Mouse (Mus musculus) intestine, embryonic 16.5 days (tissue): ENCODE data around the gene Gm28036. TPM values are rescaled to one million over a fixed set of nuclear protein-coding genes. Genes with fewer than 3 reads are reported as not detected.
"Not testable (repeated sequence)": the region's sequence is repeated elsewhere in the genome, so short reads cannot be mapped to it uniquely, and the experiment has no call there.

Source experiments
- ATAC-seq: fragments of 200-750 bp; cut with Nextera tagmentation; 2 replicates; pipeline ENCODE4 v1.8.0; 2017; ENCODE audit warnings: moderate TSS enrichment, moderate library complexity
- H3K27ac ChIP-seq: fragments of 300-500 bp; sonication (generic); 2 replicates; pipeline ENCODE4 v1.5.1; 2014; ENCODE audit warnings: mild to moderate bottlenecking, low read length
- H3K27me3 ChIP-seq: fragments of 300-500 bp; sonication (generic); replicated peaks from 2 replicates; pipeline ENCODE4 v1.6.1; 2014; ENCODE audit warnings: low read length, control low read depth, mixed read lengths; ENCODE audit not compliant: control insufficient read depth, insufficient read depth
- H3K36me3 ChIP-seq: fragments of 300-500 bp; sonication (generic); 2 replicates; pipeline ENCODE4 v1.6.1; 2014; ENCODE audit warnings: low read length, control low read depth; ENCODE audit not compliant: control insufficient read depth, insufficient read depth
- H3K4me1 ChIP-seq: fragments of 300-500 bp; sonication (generic); 2 replicates; pipeline ENCODE4 v1.6.1; 2014; ENCODE audit warnings: low read length, control low read depth, mixed read lengths; ENCODE audit not compliant: control insufficient read depth, insufficient read depth
- H3K4me2 ChIP-seq: fragments of 300-500 bp; sonication (generic); 2 replicates; pipeline ENCODE4 v1.6.1; 2014; ENCODE audit warnings: low read depth, low read length, control low read depth
- H3K4me3 ChIP-seq: fragments of 300-500 bp; sonication (generic); 2 replicates; pipeline ENCODE4 v1.5.1; 2014; ENCODE audit warnings: mild to moderate bottlenecking, low read length
- H3K9ac ChIP-seq: fragments of 300-500 bp; sonication (generic); 2 replicates; pipeline ENCODE4 v1.6.1; 2014; ENCODE audit warnings: low read depth, low read length
- H3K9me3 ChIP-seq: fragments of 300-500 bp; sonication (generic); 2 replicates; pipeline ENCODE4 v1.6.1; 2016; ENCODE audit warnings: low read length, control low read depth; ENCODE audit not compliant: control insufficient read depth
- WGBS: fragments of 180-500 bp; shearing (Covaris S2); extraction: QIAGEN DNeasy Blood & Tissue Kit; methylation state at CpG from one replicate; pipeline ENCODE4 v1.1.7; 2014; 5-methylcytosine and 5-hydroxymethylcytosine counted together
- polyA plus RNA-seq: library from polyadenylated mRNA; unstranded; fragments of >200 nt; fragmentation: Nextera tagmentation; extraction: Ambion mirVana; gene quantifications from 2 replicates; pipeline ENCODE4 v1.2.1, GENCODE M21; 2015

Gene Gm28036
- polyA plus RNA-seq, 1 experiment from 2014 or later, result 14.1 TPM

DNA sequence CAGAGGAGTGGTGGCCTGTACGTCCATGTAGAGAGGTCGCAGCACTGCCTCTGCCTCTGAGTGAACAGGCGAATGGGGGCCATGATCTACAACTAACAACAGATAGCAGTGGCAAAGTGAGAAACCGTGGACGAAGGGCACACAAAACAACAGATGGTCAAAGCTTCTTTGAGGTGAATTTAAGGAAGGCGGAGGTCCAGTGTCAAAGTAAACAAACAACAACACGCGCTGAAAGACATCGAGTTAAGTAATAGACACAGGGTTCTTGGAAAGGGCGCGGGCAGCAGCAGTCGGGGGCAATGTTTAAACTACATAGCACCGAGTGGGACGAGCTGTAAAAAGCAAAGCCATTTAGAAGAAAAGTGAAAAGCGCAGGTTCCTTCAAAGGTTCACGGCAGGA, 16.5 kb upstream of the Gm28036 start:
- Histone ChIP-seq H3K4me3 (peak overlapping the region; percentile 89), H3K36me3 (peaks cover 6% of the 10 kb centered on the region; the same call in 1 of the 2 replicates), H3K4me2 (peak overlapping the region; percentile 70), H3K27me3 (no peaks in the 10 kb centered on the region), H3K9me3 (no peaks in the 10 kb centered on the region), H3K4me1 (peaks cover 5% of the 10 kb centered on the region; the same call in 1 of the 2 replicates), H3K27ac (peak overlapping the region; percentile 95), H3K9ac (peak overlapping the region; percentile 94)
- ATAC-seq, result peak; percentile 10
- WGBS, result 1% methylated on average over 16 of the region's 16 CpGs

DNA sequence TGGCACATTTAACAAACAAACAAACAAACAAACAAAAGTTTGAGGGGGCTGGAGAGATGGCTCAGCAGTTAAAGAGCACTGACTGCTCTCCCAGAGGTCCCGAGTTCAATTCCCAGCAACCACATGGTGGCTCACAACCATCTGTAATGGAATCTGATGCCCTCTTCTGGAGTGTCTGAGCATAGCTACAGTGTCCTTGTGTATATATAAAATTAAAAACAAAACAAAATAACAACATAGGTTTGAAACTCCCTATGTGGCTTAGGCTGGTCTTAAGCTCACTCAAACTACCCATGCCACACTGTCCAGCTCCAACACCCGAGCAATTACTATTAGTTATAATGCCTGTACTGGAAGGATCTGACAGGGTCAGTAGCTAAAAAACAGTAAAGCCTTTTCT, 15.9 kb upstream of the Gm28036 start:
- Histone ChIP-seq H3K27me3 (no peaks in the 10 kb centered on the region), H3K4me2 (peak overlapping the region; percentile 70), H3K4me1 (peaks cover 5% of the 10 kb centered on the region; the same call in 1 of the 2 replicates), H3K36me3 (peaks cover 6% of the 10 kb centered on the region; the same call in 1 of the 2 replicates), H3K4me3 (peak overlapping the region; percentile 89; the same call in 1 of the 2 replicates), H3K27ac (no peak overlapping the region), H3K9me3 (no peaks in the 10 kb centered on the region), H3K9ac (peak overlapping the region; percentile 94)
- ATAC-seq, result no peak
- 80% methylated on average over 2 of the region's 2 CpGs for WGBS

DNA sequence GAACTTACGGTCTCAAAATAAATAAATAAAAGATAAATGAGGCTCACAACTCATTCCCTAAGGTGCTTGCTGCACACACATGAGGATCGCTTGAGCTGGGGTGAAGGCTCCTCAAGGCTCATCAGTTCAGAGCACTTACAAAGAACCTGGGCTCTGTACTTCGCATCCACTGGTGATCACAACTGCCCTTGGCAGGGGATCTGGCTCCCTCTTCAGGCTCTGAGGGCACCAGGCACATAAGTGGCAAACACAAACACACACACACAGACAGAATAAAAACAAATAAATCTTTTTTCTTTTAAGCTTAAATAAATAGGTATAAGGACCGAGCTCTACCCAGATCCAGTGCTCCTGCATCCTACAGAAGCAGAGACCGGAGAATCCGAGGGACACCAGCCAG, 8.8 kb upstream of the Gm28036 start:
- no peak for ATAC-seq
- Histone ChIP-seq H3K9me3 (no peaks in the 10 kb centered on the region), H3K27me3 (no peaks in the 10 kb centered on the region), H3K36me3 (peaks cover 9% of the 10 kb centered on the region), H3K4me1 (no peaks in the 10 kb centered on the region), H3K27ac (no peak overlapping the region), H3K9ac (no peak overlapping the region), H3K4me3 (no peak overlapping the region), H3K4me2 (no peak overlapping the region)
- WGBS, result 81% methylated on average over 6 of the region's 6 CpGs

DNA sequence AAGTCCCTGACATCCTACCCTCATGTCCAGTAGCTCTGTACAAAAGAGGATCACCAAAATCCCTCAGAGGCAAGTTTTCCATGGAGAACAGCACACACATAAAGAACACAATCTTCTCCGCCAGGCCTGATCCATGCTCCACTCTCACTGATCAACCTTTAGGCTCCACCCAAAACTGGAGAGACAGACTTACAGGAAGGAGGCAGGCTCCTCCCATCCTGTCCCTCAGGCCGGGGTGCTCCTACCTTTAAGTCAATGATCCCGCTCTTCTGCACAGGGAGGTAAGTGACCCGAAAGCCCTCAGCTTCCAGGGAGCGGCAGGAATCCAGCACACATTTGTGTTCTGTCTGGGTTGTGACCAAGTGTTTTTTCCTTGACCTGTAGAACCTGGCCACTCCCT, 7.3 kb upstream of the Gm28036 start:
- peaks cover 5% of the 10 kb centered on the region; the same call in 1 of the 2 replicates for H3K36me3 ChIP-seq
- H3K4me2 ChIP-seq, result no peak overlapping the region
- H3K9ac ChIP-seq, result no peak overlapping the region
- 84% methylated on average over 5 of the region's 5 CpGs for WGBS
- H3K27me3 ChIP-seq, result no peaks in the 10 kb centered on the region
- no peaks in the 10 kb centered on the region for H3K4me1 ChIP-seq
- no peaks in the 10 kb centered on the region for H3K9me3 ChIP-seq
- no peak for ATAC-seq
- H3K27ac ChIP-seq, result no peak overlapping the region
- H3K4me3 ChIP-seq, result no peak overlapping the region

DNA sequence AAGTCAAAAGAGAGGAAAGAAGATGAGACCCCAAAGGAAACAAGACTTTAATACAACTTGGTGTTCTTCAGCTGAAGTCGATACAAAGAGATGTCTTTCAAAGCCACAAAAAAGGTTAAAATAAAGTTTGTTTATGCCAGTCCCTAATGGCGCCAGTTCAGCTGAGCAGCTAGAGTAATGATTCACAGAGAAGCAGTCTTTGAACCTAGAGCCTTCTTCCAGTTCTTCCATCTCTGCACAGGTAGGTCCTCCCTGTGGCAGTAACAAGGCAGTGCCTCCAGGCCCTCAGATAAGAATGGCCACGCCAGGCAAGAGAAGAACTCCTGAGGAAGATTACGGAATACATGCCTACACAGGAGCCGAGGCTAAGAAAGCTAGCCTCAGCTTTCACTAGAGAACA, 3.2 kb downstream of the Gm28036 start:
- Histone ChIP-seq H3K27me3 (no peaks in the 10 kb centered on the region), H3K4me2 (no peak overlapping the region), H3K4me1 (no peaks in the 10 kb centered on the region), H3K9me3 (no peaks in the 10 kb centered on the region), H3K4me3 (no peak overlapping the region), H3K36me3 (peaks cover 13% of the 10 kb centered on the region), H3K9ac (no peak overlapping the region), H3K27ac (no peak overlapping the region)
- 88% methylated on average over 5 of the region's 5 CpGs for WGBS
- no peak for ATAC-seq

DNA sequence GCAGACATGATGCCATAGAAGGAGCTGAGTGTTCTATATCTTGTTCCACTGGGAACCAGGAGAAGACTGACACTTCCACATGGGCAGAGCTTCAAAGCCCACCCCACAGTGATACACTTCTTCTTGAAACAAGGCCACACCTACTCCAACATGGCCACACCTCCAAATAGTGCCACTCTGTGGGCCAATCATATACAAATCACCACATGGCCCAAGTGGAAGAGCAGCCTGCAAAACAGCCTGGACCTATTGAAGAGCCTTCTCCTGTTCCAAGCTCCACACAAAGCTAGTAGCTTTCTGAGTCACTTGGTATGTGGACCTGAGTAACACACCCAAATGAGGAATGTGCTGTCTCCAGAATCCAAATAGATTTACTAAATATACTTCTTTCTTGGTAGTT, 7.3 kb downstream of the Gm28036 start:
- Histone ChIP-seq H3K4me1 (no peaks in the 10 kb centered on the region), H3K4me3 (no peak overlapping the region), H3K9ac (no peak overlapping the region), H3K27me3 (no peaks in the 10 kb centered on the region), H3K36me3 (peaks cover 5% of the 10 kb centered on the region; the same call in 1 of the 2 replicates), H3K9me3 (no peaks in the 10 kb centered on the region), H3K27ac (no peak overlapping the region), H3K4me2 (no peak overlapping the region)
- no peak for ATAC-seq

DNA sequence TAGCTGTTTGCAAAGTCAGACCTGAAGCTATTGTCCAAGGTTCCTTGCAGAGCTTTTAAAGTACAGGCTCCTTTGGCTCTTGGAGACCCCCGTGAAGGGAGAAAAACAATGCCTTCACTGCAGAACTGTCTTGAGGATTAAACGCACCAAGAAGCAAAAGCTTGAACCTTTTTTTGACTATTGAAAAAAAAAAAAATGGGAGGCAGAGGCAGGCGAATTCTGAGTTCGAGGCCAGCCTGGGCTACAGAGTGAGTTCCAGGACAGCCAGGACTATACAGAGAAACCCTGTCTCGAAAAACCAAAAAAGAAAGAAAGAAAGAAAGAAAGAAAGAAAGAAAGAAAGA, 14.8 kb downstream of the Gm28036 start:
- Histone ChIP-seq H3K4me2 (peak overlapping the region; percentile 58), H3K27ac (peak overlapping the region; percentile 73), H3K9ac (peak overlapping the region; percentile 98), H3K4me3 (peak overlapping the region; percentile 81)
- not testable (repeated sequence) for ATAC-seq, H3K9me3 ChIP-seq, H3K4me1 ChIP-seq, H3K27me3 ChIP-seq, H3K36me3 ChIP-seq
- 19% methylated on average over 5 of the region's 5 CpGs for WGBS

DNA sequence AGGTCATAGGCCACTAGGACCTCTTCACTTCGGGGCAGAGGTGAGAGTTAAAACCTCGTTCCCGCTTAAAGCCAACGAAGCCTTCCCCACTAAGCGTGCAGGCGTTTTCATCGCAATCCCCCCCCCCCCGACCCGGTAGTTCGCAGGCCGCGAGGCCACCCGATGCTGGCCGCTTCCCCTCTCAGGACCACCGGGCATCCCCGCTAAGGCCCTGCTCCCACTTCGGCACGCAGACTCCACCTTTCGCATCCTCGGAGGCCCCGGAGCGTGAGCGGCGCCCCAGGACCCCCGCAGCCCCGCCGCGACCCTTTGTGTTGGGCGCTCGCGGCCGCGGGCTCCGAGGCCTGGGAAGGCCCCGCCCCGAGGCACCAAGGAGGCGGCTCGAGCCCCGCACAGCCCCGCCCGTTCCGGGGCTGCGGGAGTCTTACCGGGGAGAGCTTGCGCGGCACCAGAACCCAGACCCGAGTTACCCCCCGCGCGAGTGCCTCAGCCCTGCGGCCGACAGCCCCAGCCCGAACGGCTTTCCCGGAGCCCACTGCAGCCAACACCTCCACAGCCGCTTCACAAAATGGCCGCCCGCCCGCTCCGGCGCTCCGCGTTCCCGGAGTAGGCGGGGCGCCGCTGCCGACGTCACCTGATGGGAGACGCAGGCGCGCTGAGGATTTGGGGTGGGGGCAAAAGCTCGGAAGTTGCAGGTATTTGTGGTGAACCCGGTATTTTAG, 15.4 kb downstream of the Gm28036 start, which contains the start of the genes Cpne1 and Rbm12:
Gene Cpne1 (minus strand): TSS at position 608 of the 722 bp plus-strand sequence.
Gene Rbm12 (minus strand): TSS at position 621 of the 722 bp plus-strand sequence.
- no peaks in the 10 kb centered on the region for H3K9me3 ChIP-seq
- H3K4me1 ChIP-seq, result 0 out of 2 replicates have a peak, but pooled peaks cover 3% of the 10 kb centered on the region
- H3K27me3 ChIP-seq, result no peaks in the 10 kb centered on the region
- H3K4me3 ChIP-seq, result peak within 1 kb of the TSS; percentile 81
- H3K27ac ChIP-seq, result peak within 1 kb of the TSS; percentile 89
- WGBS, result under 1% methylated on average over 74 of the region's 74 CpGs
- peak; percentile 97 for ATAC-seq
- H3K36me3 ChIP-seq, result no peaks in the 10 kb centered on the region
- H3K9ac ChIP-seq, result peak within 1 kb of the TSS; percentile 98
- peak within 1 kb of the TSS; percentile 58 for H3K4me2 ChIP-seq

DNA sequence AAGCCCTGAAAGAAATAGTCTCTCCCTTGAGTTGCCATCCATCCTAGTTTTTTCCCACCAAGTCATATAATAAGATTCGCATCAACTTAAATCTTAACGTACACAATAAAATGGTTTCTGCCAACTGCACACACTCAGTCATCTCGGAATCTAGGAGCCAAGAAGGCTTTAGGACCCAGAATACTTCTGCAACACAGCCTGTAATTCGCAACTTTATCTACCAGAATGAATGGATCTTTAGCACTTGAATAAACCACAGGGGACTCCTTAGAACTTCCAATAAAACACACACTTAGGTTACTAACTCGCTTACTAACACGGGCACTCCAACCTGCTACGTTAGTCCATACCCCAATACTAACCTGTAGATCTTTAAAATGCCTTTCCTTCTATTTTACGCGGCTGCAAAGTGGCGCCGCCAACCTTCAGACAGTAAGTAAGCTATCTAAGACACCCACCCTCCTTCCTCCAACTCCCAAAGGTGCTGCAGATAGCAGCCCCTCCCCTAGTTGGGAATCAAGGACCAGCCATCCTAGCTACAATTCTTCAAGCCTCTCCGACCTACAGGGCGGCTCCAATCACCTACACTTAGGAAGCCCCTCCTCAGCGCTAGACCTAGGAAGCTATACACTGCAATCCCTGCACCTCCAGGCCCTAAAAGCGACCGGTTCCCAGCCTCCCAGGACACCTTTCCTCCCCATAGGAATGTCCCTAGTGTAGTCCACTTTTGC, 16.1 kb downstream of the Gm28036 start:
- ATAC-seq, result peak; percentile 80
- Histone ChIP-seq H3K36me3 (0 out of 2 replicates have a peak, but pooled peaks cover 3% of the 10 kb centered on the region), H3K9me3 (no peaks in the 10 kb centered on the region), H3K27me3 (no peaks in the 10 kb centered on the region), H3K4me2 (peak overlapping the region; percentile 49), H3K4me3 (peak overlapping the region; percentile 81), H3K4me1 (peaks cover 3% of the 10 kb centered on the region; the same call in 1 of the 2 replicates), H3K9ac (peak overlapping the region; percentile 98), H3K27ac (peak overlapping the region; percentile 89)
- under 1% methylated on average over 16 of the region's 16 CpGs for WGBS
